Mouse (Mus musculus): ENCODE results near the gene Eef1akmt2. TPM values are rescaled to one million over a fixed set of nuclear protein-coding genes. Genes with fewer than 3 reads are reported as not detected.

Gene Eef1akmt2
- total and polyA plus RNA-seq, 3 experiments, result 31.4 to 87.2 (median 35.9) TPM

- TF ChIP-seq TBP (conservative IDR thresholded peaks at IDR 0.05; ENCODE audit: low read depth, low read length), result no peak
- TF ChIP-seq ZKSCAN1 (IDR thresholded peaks at IDR 0.05; ENCODE audit: borderline replicate concordance, low read depth, low read length), result no peak
- no peak for TF ChIP-seq JUN (IDR thresholded peaks at IDR 0.05; ENCODE audit: insufficient read depth, low read depth, low read length)
- TF ChIP-seq PAX5 (IDR thresholded peaks at IDR 0.05; ENCODE audit: low read length), result no peak
- TF ChIP-seq ETS1 (conservative IDR thresholded peaks at IDR 0.05; ENCODE audit: low read depth, low read length), result no peak
- no peak for TF ChIP-seq CHD2 (IDR thresholded peaks at IDR 0.05; ENCODE audit: low read length)
- no peak for TF ChIP-seq SMC3 (IDR thresholded peaks at IDR 0.05; ENCODE audit: low read depth, low read length)
- TF ChIP-seq CTCF (conservative IDR thresholded peaks at IDR 0.05 in 1 of 2, IDR thresholded peaks at IDR 0.05 in 1 of 2; ENCODE audit: low read depth in 2 of 2, low read length in 2 of 2), result no peak
- no peak for TF ChIP-seq UBTF (IDR thresholded peaks at IDR 0.05; ENCODE audit: low read depth, low read length)
- no peak for TF ChIP-seq MEF2A (IDR thresholded peaks at IDR 0.05; ENCODE audit: borderline replicate concordance, low read depth, low read length)
- no peak for TF ChIP-seq RAD21 (IDR thresholded peaks at IDR 0.05; ENCODE audit: low read depth, low read length)
- no peak for TF ChIP-seq ZC3H11A (IDR thresholded peaks at IDR 0.05; ENCODE audit: low read depth, low read length)
- H3K4me3 ChIP-seq (replicated peaks in 1 of 3; ENCODE audit: low read depth in 2 of 3, low read length in 2 of 3, poor library complexity in 1 of 3), result no peak overlapping the region
- H3K9me3 ChIP-seq (replicated peaks; ENCODE audit: low read length), result no peaks in the 10 kb centered on the region
- in situ Hi-C loops (cut with MboI; ENCODE audit: low pct_ligation_motif_present, low pct_unique_long_range_greater_than_20kb, low sequenced_read_pairs), result no loop called here
- H3K4me1 ChIP-seq (ENCODE audit: control insufficient read depth in 1 of 2, insufficient read depth in 2 of 2), result peaks cover 2 to 44% of the 10 kb centered on the region in 2 experiments; a peak in 2 of 4 replicates
- dilution Hi-C loops (cut with MboI; ENCODE audit: extremely low pct_ligation_motif_present, extremely low pct_unique_long_range_greater_than_20kb, low sequenced_read_pairs), result no loop called here
- no peak overlapping the region for H3K4me2 ChIP-seq (ENCODE audit: insufficient read depth, low read depth, poor library complexity, severe bottlenecking)
- H3K9ac ChIP-seq (ENCODE audit: insufficient read depth, low read depth), result no peak overlapping the region
- H3K27ac ChIP-seq (ENCODE audit: insufficient read depth, low read depth), result no peak overlapping the region
- H3K36me3 ChIP-seq (replicated peaks in 1 of 2; ENCODE audit: control insufficient read depth in 1 of 2, insufficient read depth in 1 of 2, low read length in 1 of 2), result peaks cover 30 to 54% of the 10 kb centered on the region in 2 experiments
- no peaks in the 10 kb centered on the region; the same call in 1 of the 2 replicates for H3K79me2 ChIP-seq (replicated peaks; ENCODE audit: control insufficient read depth, extremely low read depth, insufficient read depth, poor library complexity, severe bottlenecking)
- no peaks in the 10 kb centered on the region for H3K27me3 ChIP-seq (replicated peaks)
- DNase-seq (ENCODE audit: extremely low read depth), result no peak
These were observed 21.5 kb downstream of the Eef1akmt2 start for GRCm38 (mm10) chr7:132830955-132831354.

GRCm38 (mm10) chr7:132824346-132825022 is 28.0 kb downstream of the Eef1akmt2 start:
- dilution Hi-C loops (cut with MboI; ENCODE audit: extremely low pct_ligation_motif_present, extremely low pct_unique_long_range_greater_than_20kb, low sequenced_read_pairs), result no loop called here
- TF ChIP-seq POLR2AphosphoS2 (IDR thresholded peaks at IDR 0.05; ENCODE audit: low read depth, low read length) (no peak), JUND (conservative IDR thresholded peaks at IDR 0.05; ENCODE audit: low read depth, low read length) (peak; percentile 93), SIN3A (IDR thresholded peaks at IDR 0.05; ENCODE audit: low read length) (no peak), EP300 (IDR thresholded peaks at IDR 0.05; ENCODE audit: low read length) (peak; percentile 78), JUN (IDR thresholded peaks at IDR 0.05; ENCODE audit: insufficient read depth, low read depth, low read length) (peak; percentile 79), CTCF (conservative IDR thresholded peaks at IDR 0.05 in 1 of 2, IDR thresholded peaks at IDR 0.05 in 1 of 2; ENCODE audit: low read depth in 2 of 2, low read length in 2 of 2) (no peak), IRF4 (IDR thresholded peaks at IDR 0.05; ENCODE audit: low read depth, low read length) (peak; percentile 67), KAT2A (IDR thresholded peaks at IDR 0.05; ENCODE audit: insufficient replicate concordance, low read length) (no peak), ETS1 (conservative IDR thresholded peaks at IDR 0.05; ENCODE audit: low read depth, low read length) (peak; percentile 55), MAFK (IDR thresholded peaks at IDR 0.05; ENCODE audit: insufficient replicate concordance, low read length) (0 out of 2 replicates have a peak, but pooled peaks have one; percentile 22)
- H3K36me3 ChIP-seq (replicated peaks in 1 of 2; ENCODE audit: control insufficient read depth in 1 of 2, insufficient read depth in 1 of 2, low read length in 1 of 2), result peaks cover 14 to 41% of the 10 kb centered on the region in 2 experiments
- no peaks in the 10 kb centered on the region for H3K79me2 ChIP-seq (replicated peaks; ENCODE audit: control insufficient read depth, extremely low read depth, insufficient read depth, poor library complexity, severe bottlenecking)
- in situ Hi-C loops (cut with MboI; ENCODE audit: low pct_ligation_motif_present, low pct_unique_long_range_greater_than_20kb, low sequenced_read_pairs), result no loop called here
- no peak overlapping the region for H3K9ac ChIP-seq (ENCODE audit: insufficient read depth, low read depth)
- no peak overlapping the region for H3K4me3 ChIP-seq (replicated peaks in 1 of 3; ENCODE audit: low read depth in 2 of 3, low read length in 2 of 3, poor library complexity in 1 of 3)
- H3K9me3 ChIP-seq (replicated peaks; ENCODE audit: low read length), result no peaks in the 10 kb centered on the region
- peak overlapping the region; percentile 29; the same call in 1 of the 2 replicates for H3K4me2 ChIP-seq (ENCODE audit: insufficient read depth, low read depth, poor library complexity, severe bottlenecking)
- peak; percentile 55 for DNase-seq (ENCODE audit: extremely low read depth)
- H3K4me1 ChIP-seq (ENCODE audit: control insufficient read depth in 1 of 2, insufficient read depth in 2 of 2), result peaks cover 8 to 41% of the 10 kb centered on the region in 2 experiments; a peak in 3 of 4 replicates
- H3K27ac ChIP-seq (ENCODE audit: insufficient read depth, low read depth), result no peak overlapping the region
- no peaks in the 10 kb centered on the region for H3K27me3 ChIP-seq (replicated peaks)
